Mouse (Mus musculus): ENCODE measurements at regions not wholly inside any gene's neighbourhood (a gene's known extent, or its start where the extent isn't known, plus 50 kb on each side); places are given as distances from the start of the nearest gene placed in this dataset.

DNA sequence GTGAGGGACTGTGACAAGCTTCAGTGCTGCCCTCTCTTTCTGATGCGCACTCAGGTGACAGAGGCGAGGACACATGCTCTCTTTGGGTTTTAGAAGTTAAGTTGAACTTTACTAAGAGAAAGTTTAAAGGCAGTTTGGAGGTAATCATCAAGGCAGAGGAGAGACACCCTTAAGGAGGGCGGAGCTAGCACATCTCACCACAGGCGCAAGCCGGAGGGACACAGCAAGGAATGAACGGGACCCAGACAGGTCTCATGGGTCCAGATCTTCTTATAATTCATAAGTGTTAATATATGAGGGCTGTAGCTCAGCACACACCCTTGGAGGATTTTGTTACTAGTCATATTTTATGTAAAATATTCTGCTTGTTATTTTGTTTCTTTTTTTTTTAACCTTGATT, 518.8 kb upstream of the Adgrl2 start:
- TF ChIP-seq EP300 (IDR thresholded peaks at IDR 0.05) (no peak), CTCF (IDR thresholded peaks at IDR 0.05) (no peak)
- Histone ChIP-seq H3K4me2 (replicated peaks; ENCODE audit: low read depth, low read length) (no peak overlapping the region), H3K27me3 (replicated peaks; ENCODE audit: insufficient read depth, low read length) (no peaks in the 10 kb centered on the region), H3K4me1 (ENCODE audit: insufficient read depth, low read depth, low read length) (no peaks in the 10 kb centered on the region), H3K4me3 (ENCODE audit: low read depth, low read length) (no peak overlapping the region), H3K9ac (replicated peaks; ENCODE audit: low read depth) (no peak overlapping the region), H3K36me3 (ENCODE audit: insufficient read depth, low read length) (no peaks in the 10 kb centered on the region), H3K27ac (ENCODE audit: low read length) (no peak overlapping the region), H3K9me3 (ENCODE audit: low read length) (no peaks in the 10 kb centered on the region)
- no peak for ATAC-seq
- DNase-seq (ENCODE audit: low spot score) = no peak
- 92% methylated on average over 6 of the region's 6 CpGs for WGBS

GRCm38 (mm10) chr3:149508671-149509070, 518.3 kb upstream of the Adgrl2 start:
- no peak for DNase-seq (ENCODE audit: low spot score)
- Histone ChIP-seq H3K9me3 (ENCODE audit: low read length) (no peaks in the 10 kb centered on the region), H3K4me2 (replicated peaks; ENCODE audit: low read depth, low read length) (no peak overlapping the region), H3K9ac (replicated peaks; ENCODE audit: low read depth) (no peak overlapping the region), H3K4me3 (ENCODE audit: low read depth, low read length) (no peak overlapping the region), H3K4me1 (ENCODE audit: insufficient read depth, low read depth, low read length) (no peaks in the 10 kb centered on the region), H3K27ac (ENCODE audit: low read length) (no peak overlapping the region), H3K36me3 (ENCODE audit: insufficient read depth, low read length) (no peaks in the 10 kb centered on the region), H3K27me3 (replicated peaks; ENCODE audit: insufficient read depth, low read length) (no peaks in the 10 kb centered on the region)
- TF ChIP-seq CTCF (IDR thresholded peaks at IDR 0.05) (no peak), EP300 (IDR thresholded peaks at IDR 0.05) (no peak)
- ATAC-seq = no peak
- 91% methylated on average over 10 of the region's 10 CpGs for WGBS

DNA sequence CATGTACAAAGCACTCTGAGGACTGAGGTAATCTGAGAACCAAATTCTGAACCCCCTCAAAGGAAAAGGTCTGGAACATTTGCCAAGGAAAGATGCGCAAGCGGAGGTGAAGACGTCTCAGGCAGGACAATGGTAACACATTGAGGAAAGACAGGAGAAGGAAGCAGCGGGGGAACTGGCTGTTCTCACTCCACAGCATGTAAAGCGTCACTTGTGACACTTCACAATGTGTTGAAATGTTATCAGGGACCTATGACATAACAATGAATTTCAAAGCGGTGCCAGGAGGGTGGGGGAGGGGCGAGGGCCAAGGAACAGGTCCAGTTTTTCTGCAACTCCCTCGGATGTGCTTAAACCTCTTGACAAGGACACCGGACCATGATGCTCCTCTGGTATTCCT, 515.3 kb upstream of the Adgrl2 start:
- DNase-seq (ENCODE audit: low spot score) = no peak

DNA sequence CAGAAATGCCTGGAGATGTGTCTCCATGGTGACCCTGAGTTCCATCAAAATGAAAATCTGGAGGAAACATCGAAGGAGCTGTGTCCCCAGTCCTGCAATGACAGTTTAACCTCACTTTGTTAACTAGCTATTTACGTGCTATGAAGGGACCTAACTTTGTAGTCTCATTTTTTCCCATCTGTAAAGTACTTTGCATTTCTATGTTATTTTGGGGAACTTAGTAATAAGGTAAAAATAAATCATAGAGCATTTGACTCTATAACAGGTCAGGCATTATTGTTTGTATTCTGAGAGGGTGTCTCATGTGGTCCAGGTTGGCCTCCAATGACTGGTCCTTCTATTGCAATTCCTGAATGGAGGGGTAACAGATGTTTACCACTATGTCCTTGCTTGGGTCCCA, 513.6 kb upstream of the Adgrl2 start:
- Histone ChIP-seq H3K9me3 (ENCODE audit: low read length) (no peaks in the 10 kb centered on the region), H3K4me3 (ENCODE audit: low read depth, low read length) (no peak overlapping the region), H3K36me3 (ENCODE audit: insufficient read depth, low read length) (no peaks in the 10 kb centered on the region), H3K9ac (replicated peaks; ENCODE audit: low read depth) (no peak overlapping the region), H3K27me3 (replicated peaks; ENCODE audit: insufficient read depth, low read length) (no peaks in the 10 kb centered on the region), H3K4me1 (ENCODE audit: insufficient read depth, low read depth, low read length) (no peaks in the 10 kb centered on the region), H3K27ac (ENCODE audit: low read length) (no peak overlapping the region), H3K4me2 (replicated peaks; ENCODE audit: low read depth, low read length) (no peak overlapping the region)
- TF ChIP-seq EP300 (IDR thresholded peaks at IDR 0.05) = no peak
- no peak for TF ChIP-seq CTCF (IDR thresholded peaks at IDR 0.05)
- 89% methylated on average over 2 of the region's 2 CpGs for WGBS
- ATAC-seq (no peak), DNase-seq (ENCODE audit: low spot score) (no peak)

More for the DNA sequence above, 515.3 kb upstream of the Adgrl2 start:
- no peak for ATAC-seq
- no peak overlapping the region for H3K9ac ChIP-seq (replicated peaks; ENCODE audit: low read depth)
- no peak overlapping the region for H3K27ac ChIP-seq (ENCODE audit: low read length)
- no peaks in the 10 kb centered on the region for H3K4me1 ChIP-seq (ENCODE audit: insufficient read depth, low read depth, low read length)
- TF ChIP-seq CTCF (IDR thresholded peaks at IDR 0.05) = no peak
- no peak for TF ChIP-seq EP300 (IDR thresholded peaks at IDR 0.05)
- H3K9me3 ChIP-seq (ENCODE audit: low read length) = no peaks in the 10 kb centered on the region
- no peak overlapping the region for H3K4me2 ChIP-seq (replicated peaks; ENCODE audit: low read depth, low read length)
- H3K27me3 ChIP-seq (replicated peaks; ENCODE audit: insufficient read depth, low read length) = no peaks in the 10 kb centered on the region
- 47% methylated on average over 9 of the region's 9 CpGs for WGBS
- H3K36me3 ChIP-seq (ENCODE audit: insufficient read depth, low read length) = no peaks in the 10 kb centered on the region
- H3K4me3 ChIP-seq (ENCODE audit: low read depth, low read length) = no peak overlapping the region

DNA sequence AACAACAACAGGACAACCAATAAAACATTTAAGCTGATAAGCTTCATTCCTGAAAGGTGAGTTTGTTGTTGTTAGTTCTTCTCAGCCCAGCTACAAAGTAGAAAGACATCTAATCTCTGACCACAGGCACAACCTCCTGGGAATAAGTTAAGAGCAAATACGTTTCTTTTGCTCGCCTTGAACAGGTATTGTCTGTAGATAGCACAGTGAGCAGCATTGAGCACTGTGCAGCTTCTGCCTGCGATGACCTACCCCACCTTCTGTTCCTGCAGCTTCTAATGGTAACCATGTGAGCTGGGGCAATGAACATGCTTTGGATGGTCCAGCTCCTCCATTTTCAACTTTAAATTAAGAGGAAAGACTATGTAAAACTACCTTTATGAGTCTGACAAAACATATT, 509.8 kb upstream of the Adgrl2 start:
- WGBS = 74% methylated on average over 3 of the region's 3 CpGs
- Histone ChIP-seq H3K4me2 (replicated peaks; ENCODE audit: low read depth, low read length) (no peak overlapping the region), H3K4me3 (ENCODE audit: low read depth, low read length) (no peak overlapping the region), H3K4me1 (ENCODE audit: insufficient read depth, low read depth, low read length) (no peaks in the 10 kb centered on the region), H3K36me3 (ENCODE audit: insufficient read depth, low read length) (no peaks in the 10 kb centered on the region), H3K9me3 (ENCODE audit: low read length) (no peaks in the 10 kb centered on the region), H3K9ac (replicated peaks; ENCODE audit: low read depth) (no peak overlapping the region), H3K27me3 (replicated peaks; ENCODE audit: insufficient read depth, low read length) (no peaks in the 10 kb centered on the region), H3K27ac (ENCODE audit: low read length) (no peak overlapping the region)
- no peak for DNase-seq (ENCODE audit: low spot score)
- ATAC-seq = no peak
- no peak for TF ChIP-seq CTCF (IDR thresholded peaks at IDR 0.05)
- TF ChIP-seq EP300 (IDR thresholded peaks at IDR 0.05) = no peak

- TF ChIP-seq CTCF (IDR thresholded peaks at IDR 0.05) (no peak), EP300 (IDR thresholded peaks at IDR 0.05) (no peak)
- no peak overlapping the region for H3K4me2 ChIP-seq (replicated peaks; ENCODE audit: low read depth, low read length)
Measured at GRCm38 (mm10) chr3:149498765-149499164, 508.4 kb upstream of the Adgrl2 start.

DNA sequence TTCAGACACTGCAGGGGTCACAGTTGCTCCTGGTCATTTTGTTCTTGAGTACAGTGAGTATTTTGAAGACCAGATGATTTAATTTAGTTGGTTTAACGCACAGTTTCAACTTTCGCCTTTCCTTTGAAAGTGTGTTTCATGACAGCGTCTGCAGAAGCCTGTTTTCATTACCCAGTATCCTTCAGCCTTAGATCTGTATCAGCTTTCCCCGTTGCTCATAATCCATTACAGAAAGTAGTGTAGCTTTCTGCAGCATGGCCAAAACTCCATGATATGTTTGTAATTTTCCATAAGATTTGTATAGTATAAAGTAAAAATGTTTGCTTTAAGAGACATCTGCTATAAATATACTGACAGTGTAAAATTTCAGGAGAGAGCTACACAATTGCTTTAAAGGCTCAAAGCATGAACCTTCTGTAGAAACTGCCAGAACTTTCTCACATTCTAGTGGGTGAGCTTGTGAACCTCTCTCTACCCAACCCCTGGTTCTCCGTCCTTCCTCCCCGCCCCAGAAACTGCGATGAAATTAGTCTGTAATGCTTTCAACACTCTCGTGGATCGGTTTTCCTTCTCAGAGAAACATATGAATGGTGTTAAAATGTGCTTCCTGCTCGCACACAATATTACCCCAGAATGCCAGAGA, 506.6 kb upstream of the Adgrl2 start:
- Histone ChIP-seq H3K9me3 (ENCODE audit: low read length) (no peaks in the 10 kb centered on the region), H3K4me2 (replicated peaks; ENCODE audit: low read depth, low read length) (peak overlapping the region; percentile 22; the same call in 1 of the 2 replicates), H3K4me3 (ENCODE audit: low read depth, low read length) (no peak overlapping the region), H3K36me3 (ENCODE audit: insufficient read depth, low read length) (no peaks in the 10 kb centered on the region), H3K27ac (ENCODE audit: low read length) (no peak overlapping the region), H3K4me1 (ENCODE audit: insufficient read depth, low read depth, low read length) (no peaks in the 10 kb centered on the region), H3K27me3 (replicated peaks; ENCODE audit: insufficient read depth, low read length) (no peaks in the 10 kb centered on the region), H3K9ac (replicated peaks; ENCODE audit: low read depth) (no peak overlapping the region)
- ATAC-seq (no peak), DNase-seq (ENCODE audit: low spot score) (no peak)
- TF ChIP-seq EP300 (IDR thresholded peaks at IDR 0.05) = no peak
- no peak for TF ChIP-seq CTCF (IDR thresholded peaks at IDR 0.05)
- WGBS = 57% methylated on average over 10 of the region's 10 CpGs

More at GRCm38 (mm10) chr3:149498765-149499164, 508.4 kb upstream of the Adgrl2 start:
- 30% methylated on average over 1 of the region's 1 CpGs for WGBS
- H3K4me1 ChIP-seq (ENCODE audit: insufficient read depth, low read depth, low read length) = no peaks in the 10 kb centered on the region
- DNase-seq (ENCODE audit: low spot score) (no peak), ATAC-seq (no peak)
- no peak overlapping the region for H3K4me3 ChIP-seq (ENCODE audit: low read depth, low read length)
- H3K9me3 ChIP-seq (ENCODE audit: low read length) = no peaks in the 10 kb centered on the region
- no peak overlapping the region for H3K9ac ChIP-seq (replicated peaks; ENCODE audit: low read depth)
- no peak overlapping the region for H3K27ac ChIP-seq (ENCODE audit: low read length)
- no peaks in the 10 kb centered on the region for H3K36me3 ChIP-seq (ENCODE audit: insufficient read depth, low read length)
- no peaks in the 10 kb centered on the region for H3K27me3 ChIP-seq (replicated peaks; ENCODE audit: insufficient read depth, low read length)

Measured in lung, postnatal 0 days (tissue).